Mouse (Mus musculus): Measurements from ENCODE around the gene Mlana.

Mlana gene

GRCm38 (mm10) chr19:29697245-29697874 lies at the start of gene Mlana:
Gene Mlana, plus strand, starts transcription at chr19:29697824.
- no peak for DNase-seq (ENCODE audit: low spot score in 2 of 2)

DNA sequence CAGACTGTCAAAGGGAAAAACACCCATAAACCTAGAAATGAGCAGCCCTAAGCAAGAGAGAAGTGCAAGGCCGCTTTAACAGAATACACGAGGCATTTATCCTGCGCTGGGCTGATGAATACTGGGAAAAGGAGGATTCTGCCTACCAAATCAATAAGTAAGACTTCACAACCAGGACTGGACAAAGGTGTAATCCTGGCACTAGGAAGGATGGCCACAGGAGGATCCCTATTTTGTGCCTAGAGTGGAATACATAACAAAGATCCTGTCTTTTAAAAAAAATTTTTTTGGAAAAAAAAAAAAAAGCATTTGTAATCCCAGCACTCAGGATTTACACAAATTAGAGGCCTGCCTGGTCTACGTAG lies 49.1 kb upstream of the Mlana start:
- no peak for DNase-seq (ENCODE audit: low spot score in 2 of 2)

DNA sequence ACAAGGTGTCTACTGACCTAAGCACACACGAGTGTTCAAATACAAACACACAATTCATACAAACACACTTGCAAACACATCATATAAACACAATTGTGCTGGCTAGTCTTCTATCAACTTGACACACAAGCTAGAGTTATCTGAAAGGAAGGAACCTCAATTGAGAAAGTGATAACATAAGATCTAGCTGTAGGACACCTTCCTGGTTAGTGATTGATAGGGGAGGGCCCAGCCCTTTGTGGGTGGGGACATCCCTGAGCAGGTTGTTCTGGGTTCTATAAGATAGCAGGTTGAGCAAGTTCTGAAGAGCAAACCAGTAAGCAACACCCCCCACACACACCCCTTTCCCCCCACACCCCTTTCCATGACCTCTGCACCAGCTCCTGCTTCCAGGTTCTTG lies 47.9 kb upstream of the Mlana start:
- DNase-seq (ENCODE audit: low spot score in 2 of 2), result no peak

DNA sequence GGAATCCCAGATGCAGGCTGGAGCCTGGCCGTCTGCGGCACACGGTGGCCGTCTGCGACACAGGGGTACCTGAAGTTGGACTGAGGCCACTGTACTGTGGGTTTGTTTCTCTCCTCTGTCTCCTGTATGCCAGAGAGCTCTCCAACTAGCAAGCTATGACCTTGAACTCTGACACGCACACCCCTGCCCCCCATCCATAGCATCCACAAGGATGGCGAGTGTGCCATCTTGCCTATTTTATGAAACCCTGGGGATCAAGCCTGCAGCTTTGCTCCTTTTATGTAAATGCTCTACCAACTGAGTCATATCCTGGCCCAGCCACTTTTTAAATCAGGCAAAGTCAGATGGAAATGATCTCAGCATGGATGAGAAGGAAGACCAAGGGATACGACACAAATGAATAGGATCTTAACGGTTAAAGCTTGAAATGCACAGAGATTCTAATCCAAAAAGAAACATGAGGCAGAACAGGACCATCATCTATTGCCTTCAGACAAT lies 43.8 kb upstream of the Mlana start:
- DNase-seq (ENCODE audit: low spot score in 2 of 2), result no peak

DNA sequence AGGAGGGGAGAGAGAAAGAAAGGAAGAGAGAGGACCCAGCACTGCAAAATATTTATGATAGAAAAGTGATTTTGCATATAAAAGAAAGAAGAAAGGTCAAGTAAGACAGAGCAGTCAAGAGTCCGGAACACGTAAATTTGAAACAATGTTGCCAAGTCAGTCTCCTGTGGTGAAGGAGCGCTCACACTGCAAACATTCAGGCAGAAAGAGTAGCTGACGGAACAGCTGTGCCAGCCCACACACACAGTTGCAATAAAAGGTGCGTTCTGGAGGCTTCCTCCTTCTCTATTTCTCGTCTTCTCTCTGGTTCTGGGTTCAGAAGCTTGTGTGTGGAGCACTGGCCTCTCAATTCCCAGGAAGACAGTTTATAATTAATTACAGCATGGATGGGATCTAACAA lies 42.5 kb upstream of the Mlana start:
- DNase-seq (ENCODE audit: low spot score in 2 of 2), result no peak

- no peak for DNase-seq (ENCODE audit: low spot score in 2 of 2)
These were observed 41.6 kb upstream of the Mlana start for GRCm38 (mm10) chr19:29656029-29656428.

- no peak for DNase-seq (ENCODE audit: low spot score in 2 of 2)
These were observed 41.0 kb upstream of the Mlana start for GRCm38 (mm10) chr19:29656620-29657019.

DNA sequence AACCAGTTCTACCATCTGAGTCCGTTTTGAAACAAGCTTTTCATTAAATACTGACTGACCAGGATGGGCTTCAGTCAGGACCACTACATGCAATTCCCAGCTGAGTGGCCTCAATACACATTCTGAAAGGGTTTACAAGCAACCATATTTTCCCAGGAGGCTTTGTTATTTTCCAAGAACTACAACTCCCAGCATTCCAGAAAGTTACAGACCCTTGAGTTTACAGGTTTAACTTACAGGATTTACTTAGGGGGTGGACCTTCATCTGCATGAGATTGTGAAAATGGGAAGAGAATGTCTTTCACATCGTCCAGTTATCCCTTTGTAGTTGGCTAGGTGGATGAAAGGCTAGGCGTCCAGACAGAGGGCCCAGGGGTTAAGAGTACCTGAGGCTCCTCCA lies 40.6 kb upstream of the Mlana start:
- DNase-seq (ENCODE audit: low spot score in 2 of 2), result no peak

DNA sequence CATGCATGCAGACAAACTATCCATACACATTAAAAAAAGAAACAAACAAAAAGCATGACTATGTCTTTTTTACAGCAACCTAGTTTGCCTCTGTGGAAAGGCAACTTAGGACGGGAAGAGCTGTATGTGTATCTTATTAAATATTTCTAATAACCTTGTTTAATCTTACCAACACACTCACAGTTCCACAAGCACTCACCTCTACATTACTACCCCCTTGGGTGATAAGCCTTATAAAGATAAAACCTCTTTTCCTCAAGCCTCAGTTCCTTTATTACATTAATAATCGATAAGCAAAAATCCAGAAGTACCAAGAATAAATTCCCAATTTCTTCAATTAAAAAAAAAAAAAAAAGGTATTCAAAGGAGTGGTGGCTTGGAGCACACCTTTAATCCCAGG lies 40.1 kb upstream of the Mlana start:
- no peak for DNase-seq (ENCODE audit: low spot score in 2 of 2)

DNA sequence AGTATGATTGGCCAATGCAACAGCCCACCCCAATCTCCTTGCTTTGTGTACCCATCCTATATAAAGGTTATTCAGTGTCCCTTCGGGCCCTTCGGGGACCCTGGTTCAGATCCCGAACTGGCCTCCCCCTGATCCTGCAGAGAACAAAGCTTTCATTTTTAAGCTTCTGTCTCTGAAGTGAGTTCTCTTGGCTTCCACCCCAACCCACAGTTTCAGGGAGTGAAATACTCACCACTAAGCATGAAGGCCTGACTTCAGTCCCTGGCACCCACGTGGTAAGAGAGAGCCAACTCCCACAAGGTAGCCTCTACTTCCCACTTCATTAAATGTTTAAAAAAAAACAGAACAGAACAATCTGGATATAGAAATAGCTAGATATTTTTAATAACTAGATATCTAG lies 38.8 kb upstream of the Mlana start:
- no peak for DNase-seq (ENCODE audit: low spot score in 2 of 2)

DNA sequence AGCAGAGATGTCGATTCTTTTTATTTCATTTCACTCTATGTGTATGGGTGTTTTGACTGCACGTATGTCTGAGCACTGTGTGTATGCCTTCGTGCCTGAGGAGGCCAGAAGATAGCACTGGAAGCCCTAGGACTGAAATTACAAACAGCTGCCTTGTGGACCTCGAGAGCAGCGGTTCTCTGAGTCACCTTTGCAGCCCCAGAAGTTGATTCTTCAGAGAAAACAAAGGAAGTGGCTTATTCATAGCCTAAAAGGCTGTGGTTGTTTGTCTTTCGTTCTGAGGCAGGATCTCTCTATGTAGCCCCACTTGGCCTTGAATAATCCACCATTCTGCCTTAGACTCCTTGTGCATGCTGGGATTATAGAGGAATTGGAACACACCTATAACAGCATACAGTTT lies 37.9 kb upstream of the Mlana start:
- no peak for DNase-seq (ENCODE audit: low spot score in 2 of 2)

GRCm38 (mm10) chr19:29660835-29661764 lies 36.5 kb upstream of the Mlana start:
- no peak for DNase-seq (ENCODE audit: low spot score in 2 of 2)

- no peak for DNase-seq (ENCODE audit: low spot score in 2 of 2)
These were observed 35.5 kb upstream of the Mlana start for GRCm38 (mm10) chr19:29661974-29662580.

DNA sequence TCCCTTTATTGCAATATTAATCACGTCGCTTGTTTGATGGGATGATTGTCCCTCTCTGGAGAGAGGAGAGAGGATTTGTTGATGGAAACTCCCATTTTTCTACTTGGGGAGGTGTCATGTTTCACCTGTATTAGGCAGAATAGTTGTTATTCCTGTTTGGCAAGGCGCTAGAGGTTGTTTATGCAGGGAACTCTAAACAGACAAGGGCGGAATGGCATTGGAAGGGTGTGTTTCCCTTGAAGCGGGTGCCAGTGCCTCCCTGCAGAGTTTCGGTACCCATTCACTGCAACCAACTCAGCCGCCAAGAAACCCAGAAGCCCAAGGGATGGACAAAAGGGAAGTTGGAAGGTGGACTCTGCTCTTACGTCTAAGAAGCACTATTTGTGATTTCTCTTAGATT lies 33.8 kb upstream of the Mlana start:
- DNase-seq (ENCODE audit: low spot score in 2 of 2), result no peak

DNA sequence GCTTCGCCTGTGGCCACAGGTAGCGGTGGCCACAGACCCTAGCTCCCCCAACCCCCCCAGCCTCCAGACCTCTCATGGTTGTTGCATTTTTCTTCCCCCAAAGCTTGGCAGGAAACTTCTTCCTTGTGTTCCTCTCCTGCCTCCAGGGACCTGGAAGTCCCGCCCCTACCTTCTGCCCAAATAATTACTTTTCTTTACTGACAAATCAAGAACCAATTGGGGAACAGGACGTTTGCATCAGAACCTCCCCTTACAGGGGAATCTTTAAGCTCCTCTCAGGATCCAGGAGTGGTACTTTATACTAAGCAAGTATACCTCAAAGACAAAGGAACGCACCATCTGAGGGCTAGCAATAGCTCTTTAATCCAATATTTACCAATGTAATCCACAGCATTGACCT lies 32.7 kb upstream of the Mlana start:
- DNase-seq (ENCODE audit: low spot score in 2 of 2), result no peak

GRCm38 (mm10) chr19:29666164-29666563 lies 31.5 kb upstream of the Mlana start:
- no peak for DNase-seq (ENCODE audit: low spot score in 2 of 2)

DNA sequence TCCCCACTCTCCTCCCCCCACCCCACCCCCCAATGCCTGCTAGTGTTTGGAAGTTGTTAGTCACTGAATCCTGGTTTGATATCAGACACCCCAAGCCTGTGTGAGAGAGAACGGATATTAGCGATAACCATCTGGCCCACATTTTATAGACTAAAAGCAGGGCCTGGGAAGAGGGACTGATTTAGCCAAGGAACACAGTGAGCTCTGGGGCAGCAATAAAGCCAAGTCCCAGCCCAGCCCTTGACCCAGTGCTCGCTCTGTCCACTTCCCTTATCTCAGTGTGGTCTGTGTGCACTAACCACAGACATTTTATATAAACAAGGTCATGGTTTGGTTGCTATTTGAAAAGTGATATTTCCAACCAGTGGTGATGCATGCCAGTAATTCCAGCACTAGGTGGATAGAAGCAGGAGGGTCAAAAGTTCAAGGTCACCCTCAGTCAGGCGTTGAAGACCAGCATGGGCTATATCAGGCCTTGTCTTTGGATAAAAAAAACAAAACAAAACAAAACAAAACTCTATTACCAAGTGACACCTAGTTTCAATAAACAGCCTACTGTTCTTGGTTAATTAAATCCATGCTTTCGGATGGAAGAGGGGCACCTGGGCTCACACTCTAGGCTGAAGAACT lies 30.5 kb upstream of the Mlana start:
- no peak for DNase-seq (ENCODE audit: low spot score in 2 of 2)

- no peak for DNase-seq (ENCODE audit: low spot score in 2 of 2)
These were observed 29.5 kb upstream of the Mlana start for GRCm38 (mm10) chr19:29668135-29668534.

DNA sequence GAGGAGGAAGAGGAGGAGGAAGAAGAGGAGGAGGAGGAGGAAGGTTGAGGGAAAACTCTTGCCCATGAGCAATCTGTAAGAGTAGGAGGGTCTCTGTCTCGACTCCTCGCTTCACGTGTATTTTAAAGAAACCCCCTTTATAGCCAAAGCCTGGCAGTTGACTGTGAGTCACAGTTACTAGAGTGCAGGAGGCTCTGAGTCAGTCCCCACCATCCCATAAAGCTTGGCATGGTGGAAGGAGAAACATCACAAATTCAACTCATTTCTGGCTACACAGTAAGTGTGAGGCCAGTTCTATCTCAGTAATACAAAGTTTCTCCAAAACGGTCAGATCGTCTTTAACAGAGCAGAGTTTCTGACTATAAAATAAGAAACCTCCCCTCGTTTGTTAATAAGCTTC lies 27.4 kb upstream of the Mlana start:
- no peak for DNase-seq (ENCODE audit: low spot score in 2 of 2)

DNA sequence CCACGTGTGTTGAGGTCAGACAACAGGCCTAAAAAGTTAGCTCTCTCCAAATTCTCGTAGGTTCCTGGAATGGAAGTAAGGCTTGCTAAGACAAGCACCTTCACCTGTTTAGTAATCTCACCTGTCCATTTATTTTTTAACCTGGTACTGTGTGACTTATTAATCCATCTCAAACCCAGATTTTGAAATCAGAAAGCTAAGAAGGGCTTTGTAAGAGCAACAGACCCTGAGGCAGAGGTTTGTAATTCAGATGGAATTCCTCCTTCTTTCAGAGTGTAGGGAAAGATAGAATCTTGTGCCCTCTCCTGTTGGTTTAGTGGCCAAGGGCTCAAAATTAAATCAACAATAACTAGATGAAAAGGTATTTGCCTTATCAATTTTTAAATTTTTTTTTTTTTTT lies 26.5 kb upstream of the Mlana start:
- DNase-seq (ENCODE audit: low spot score in 2 of 2), result no peak

DNA sequence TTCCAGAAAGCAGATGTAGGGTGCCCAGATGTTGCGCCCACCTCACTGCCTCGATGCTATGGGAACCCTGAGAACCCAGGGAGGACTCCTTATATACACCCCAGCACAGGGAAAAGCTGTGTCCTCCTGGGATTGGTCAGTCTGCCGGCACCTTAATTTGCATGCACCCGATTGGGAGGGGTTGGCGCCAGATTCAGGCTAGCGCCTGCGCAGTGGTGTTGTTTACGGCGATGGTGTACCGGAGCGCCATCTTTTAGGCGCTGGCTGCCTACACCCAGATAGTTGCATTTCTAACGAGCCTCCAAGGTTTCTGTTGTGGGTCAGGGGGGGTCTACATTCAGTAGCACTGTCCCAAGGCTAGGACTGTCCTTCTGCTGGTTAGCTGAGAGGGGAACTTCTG lies 25.0 kb upstream of the Mlana start:
- DNase-seq (ENCODE audit: low spot score in 2 of 2), result no peak

GRCm38 (mm10) chr19:29674946-29675345 lies 22.7 kb upstream of the Mlana start:
- no peak for DNase-seq (ENCODE audit: low spot score in 2 of 2)
